Mouse (Mus musculus): Measurements from ENCODE around the gene Defb20. TPM values are rescaled to one million over a fixed set of nuclear protein-coding genes. Genes with fewer than 3 reads are reported as not detected.
"Not testable (repeated sequence)": the region's sequence is repeated elsewhere in the genome, so short reads cannot be mapped to it uniquely, and the experiment has no call there.

Gene Defb20
- total RNA-seq (2015; ENCODE audit: low replicate concordance) (not detected in 2 replicates), total RNA-seq (2017; ENCODE audit: low replicate concordance) (not detected in 2 replicates)

- no peak for ATAC-seq (replicated peaks; ENCODE audit: low FRiP score, poor library complexity, severe bottlenecking)
Observed at GRCm38 (mm10) chr2:152476763-152477162, at the start of gene Defb20. Gene Defb20, plus strand, starts transcription at chr2:152477063.

- no peak for ATAC-seq (replicated peaks; ENCODE audit: low FRiP score, poor library complexity, severe bottlenecking)
Observed at GRCm38 (mm10) chr2:152427493-152427892, 49.4 kb upstream of the Defb20 start.

- not testable (repeated sequence) for ATAC-seq (replicated peaks; ENCODE audit: low FRiP score, poor library complexity, severe bottlenecking)
Observed at GRCm38 (mm10) chr2:152428481-152428880, 48.4 kb upstream of the Defb20 start.

GRCm38 (mm10) chr2:152436405-152436901 is 40.4 kb upstream of the Defb20 start:
- ATAC-seq (replicated peaks; ENCODE audit: low FRiP score, poor library complexity, severe bottlenecking) = no peak

- peak; percentile 78 for ATAC-seq (replicated peaks; ENCODE audit: low FRiP score, poor library complexity, severe bottlenecking)
Observed at GRCm38 (mm10) chr2:152436983-152437860, 39.6 kb upstream of the Defb20 start.

- no peak for ATAC-seq (replicated peaks; ENCODE audit: low FRiP score, poor library complexity, severe bottlenecking)
Observed at GRCm38 (mm10) chr2:152438963-152439362, 37.9 kb upstream of the Defb20 start.

GRCm38 (mm10) chr2:152439833-152440232 is 37.0 kb upstream of the Defb20 start:
- no peak for ATAC-seq (replicated peaks; ENCODE audit: low FRiP score, poor library complexity, severe bottlenecking)

- no peak for ATAC-seq (replicated peaks; ENCODE audit: low FRiP score, poor library complexity, severe bottlenecking)
Observed at GRCm38 (mm10) chr2:152442322-152442721, 34.5 kb upstream of the Defb20 start.

GRCm38 (mm10) chr2:152443281-152443680 is 33.6 kb upstream of the Defb20 start:
- no peak for ATAC-seq (replicated peaks; ENCODE audit: low FRiP score, poor library complexity, severe bottlenecking)

GRCm38 (mm10) chr2:152446642-152447041 is 30.2 kb upstream of the Defb20 start:
- ATAC-seq (replicated peaks; ENCODE audit: low FRiP score, poor library complexity, severe bottlenecking) = no peak

- no peak for ATAC-seq (replicated peaks; ENCODE audit: low FRiP score, poor library complexity, severe bottlenecking)
Observed at GRCm38 (mm10) chr2:152447461-152447860, 29.4 kb upstream of the Defb20 start.

GRCm38 (mm10) chr2:152450241-152450640 is 26.6 kb upstream of the Defb20 start:
- ATAC-seq (replicated peaks; ENCODE audit: low FRiP score, poor library complexity, severe bottlenecking) = 0 out of 2 replicates have a peak, but pooled peaks have one; percentile 57

- ATAC-seq (replicated peaks; ENCODE audit: low FRiP score, poor library complexity, severe bottlenecking) = no peak
Observed at GRCm38 (mm10) chr2:152452101-152452781, 24.6 kb upstream of the Defb20 start.

GRCm38 (mm10) chr2:152459241-152459640 is 17.6 kb upstream of the Defb20 start:
- no peak for ATAC-seq (replicated peaks; ENCODE audit: low FRiP score, poor library complexity, severe bottlenecking)

- no peak for ATAC-seq (replicated peaks; ENCODE audit: low FRiP score, poor library complexity, severe bottlenecking)
Observed at GRCm38 (mm10) chr2:152464570-152465150, 12.2 kb upstream of the Defb20 start, which contains the start of gene Defb23. Gene Defb23, minus strand, starts transcription at chr2:152464620.

- no peak for ATAC-seq (replicated peaks; ENCODE audit: low FRiP score, poor library complexity, severe bottlenecking)
Observed at GRCm38 (mm10) chr2:152470973-152471372, 5.9 kb upstream of the Defb20 start.

- ATAC-seq (replicated peaks; ENCODE audit: low FRiP score, poor library complexity, severe bottlenecking) = no peak
Observed at GRCm38 (mm10) chr2:152472434-152472833, 4.4 kb upstream of the Defb20 start.

- ATAC-seq (replicated peaks; ENCODE audit: low FRiP score, poor library complexity, severe bottlenecking) = no peak
Observed at GRCm38 (mm10) chr2:152480881-152481280, 4.0 kb downstream of the Defb20 start.

GRCm38 (mm10) chr2:152481726-152482125 is 4.9 kb downstream of the Defb20 start:
- ATAC-seq (replicated peaks; ENCODE audit: low FRiP score, poor library complexity, severe bottlenecking) = no peak

GRCm38 (mm10) chr2:152487024-152487423 is 10.2 kb downstream of the Defb20 start:
- ATAC-seq (replicated peaks; ENCODE audit: low FRiP score, poor library complexity, severe bottlenecking) = no peak
